Mouse (Mus musculus): ENCODE measurements around the gene Nacc2.

The Nacc2 gene

GRCm38 (mm10) chr2:26048816-26049215, 74.2 kb downstream of the Nacc2 start:
- no peak for DNase-seq

GRCm38 (mm10) chr2:26044216-26044615, 78.8 kb downstream of the Nacc2 start:
- no peak for DNase-seq

- no peak for DNase-seq
These were observed 80.4 kb downstream of the Nacc2 start for GRCm38 (mm10) chr2:26042603-26043002.

- DNase-seq, result peak; percentile 28
These were observed 81.7 kb downstream of the Nacc2 start for GRCm38 (mm10) chr2:26041163-26041810.

GRCm38 (mm10) chr2:26039951-26040350, 83.1 kb downstream of the Nacc2 start:
- peak; percentile 20 for DNase-seq

- DNase-seq, result no peak
These were observed 85.6 kb downstream of the Nacc2 start for GRCm38 (mm10) chr2:26037386-26037785.

- no peak for DNase-seq
These were observed 88.5 kb downstream of the Nacc2 start for GRCm38 (mm10) chr2:26034344-26035050.

GRCm38 (mm10) chr2:26030288-26030687, 92.7 kb downstream of the Nacc2 start:
- no peak for DNase-seq

GRCm38 (mm10) chr2:26024138-26025075, 98.6 kb downstream of the Nacc2 start:
- DNase-seq, result peak; percentile 37

GRCm38 (mm10) chr2:26022626-26023025, 100.4 kb downstream of the Nacc2 start:
- DNase-seq, result no peak

- peak; percentile 5 for DNase-seq
These were observed 100.8 kb downstream of the Nacc2 start for GRCm38 (mm10) chr2:26022258-26022565.

- DNase-seq, result peak; percentile 93
These were observed 101.3 kb downstream of the Nacc2 start, which contains the start of gene Ubac1 for GRCm38 (mm10) chr2:26021561-26022257. Ubac1 (minus strand) TSS chr2:26021747.

GRCm38 (mm10) chr2:26020714-26021560, 102.1 kb downstream of the Nacc2 start:
- peak; percentile 57 for DNase-seq

- no peak for DNase-seq
These were observed 103.1 kb downstream of the Nacc2 start for GRCm38 (mm10) chr2:26019923-26020322.

- DNase-seq, result no peak
These were observed 105.7 kb downstream of the Nacc2 start for GRCm38 (mm10) chr2:26017326-26017725.

GRCm38 (mm10) chr2:26013674-26014073, 109.3 kb downstream of the Nacc2 start:
- DNase-seq, result no peak

GRCm38 (mm10) chr2:26011420-26011819, 111.6 kb downstream of the Nacc2 start:
- DNase-seq, result no peak
